Mouse (Mus musculus) heart, embryonic 12.5 days (tissue): ENCODE results near the gene Kat14. TPM values are rescaled to one million over a fixed set of nuclear protein-coding genes. Genes with fewer than 3 reads are reported as not detected.

Experiments used
- ATAC-seq: fragments of 200-750 bp; cut with Nextera tagmentation; 2 replicates; pipeline ENCODE4 v1.8.0; 2017; ENCODE audit warnings: moderate TSS enrichment, moderate library complexity; ENCODE audit not compliant: insufficient number of reproducible peaks, low FRiP score
- H3K27ac ChIP-seq: fragments of 300-500 bp; sonication (generic); 2 replicates; pipeline ENCODE4 v1.5.1; 2016; ENCODE audit warnings: mild to moderate bottlenecking, moderate library complexity; ENCODE audit not compliant: poor library complexity, severe bottlenecking
- H3K27me3 ChIP-seq: fragments of 300-500 bp; sonication (generic); replicated peaks from 2 replicates; pipeline ENCODE4 v1.6.1; 2016; ENCODE audit warnings: mild to moderate bottlenecking, moderate library complexity
- H3K36me3 ChIP-seq: fragments of 300-500 bp; sonication (generic); 2 replicates; pipeline ENCODE4 v1.6.1; 2016; ENCODE audit warnings: mild to moderate bottlenecking, moderate library complexity
- H3K4me1 ChIP-seq: fragments of 300-500 bp; sonication (generic); replicated peaks from 2 replicates; pipeline ENCODE4 v1.6.1; 2016; ENCODE audit warnings: mild to moderate bottlenecking
- H3K4me2 ChIP-seq: fragments of 300-500 bp; sonication (generic); 2 replicates; pipeline ENCODE4 v1.6.1; 2016; ENCODE audit warnings: mild to moderate bottlenecking, moderate library complexity
- H3K4me3 ChIP-seq: fragments of 300-500 bp; sonication (generic); 2 replicates; pipeline ENCODE4 v1.5.1; 2016; ENCODE audit warnings: mild to moderate bottlenecking
- H3K9ac ChIP-seq: fragments of 300-500 bp; sonication (generic); 2 replicates; pipeline ENCODE4 v1.6.1; 2016; ENCODE audit warnings: mild to moderate bottlenecking, moderate library complexity
- H3K9me3 ChIP-seq: fragments of 300-500 bp; sonication (generic); replicated peaks from 2 replicates; pipeline ENCODE4 v1.6.1; 2016; ENCODE audit warnings: mild to moderate bottlenecking, moderate library complexity
- WGBS: fragments of 180-500 bp; shearing (Covaris S2); methylation state at CpG from one replicate; pipeline ENCODE4 v1.1.7; 2016; 5-methylcytosine and 5-hydroxymethylcytosine counted together
- polyA plus RNA-seq: library from polyadenylated mRNA; unstranded; fragments of >200 nt; fragmentation: Nextera tagmentation; extraction: Ambion mirVana; gene quantifications from 2 replicates; pipeline ENCODE4 v1.2.1, GENCODE M21; 2016

Kat14 gene
- polyA plus RNA-seq, result 27.3 and 27.5 TPM in 2 replicates

DNA sequence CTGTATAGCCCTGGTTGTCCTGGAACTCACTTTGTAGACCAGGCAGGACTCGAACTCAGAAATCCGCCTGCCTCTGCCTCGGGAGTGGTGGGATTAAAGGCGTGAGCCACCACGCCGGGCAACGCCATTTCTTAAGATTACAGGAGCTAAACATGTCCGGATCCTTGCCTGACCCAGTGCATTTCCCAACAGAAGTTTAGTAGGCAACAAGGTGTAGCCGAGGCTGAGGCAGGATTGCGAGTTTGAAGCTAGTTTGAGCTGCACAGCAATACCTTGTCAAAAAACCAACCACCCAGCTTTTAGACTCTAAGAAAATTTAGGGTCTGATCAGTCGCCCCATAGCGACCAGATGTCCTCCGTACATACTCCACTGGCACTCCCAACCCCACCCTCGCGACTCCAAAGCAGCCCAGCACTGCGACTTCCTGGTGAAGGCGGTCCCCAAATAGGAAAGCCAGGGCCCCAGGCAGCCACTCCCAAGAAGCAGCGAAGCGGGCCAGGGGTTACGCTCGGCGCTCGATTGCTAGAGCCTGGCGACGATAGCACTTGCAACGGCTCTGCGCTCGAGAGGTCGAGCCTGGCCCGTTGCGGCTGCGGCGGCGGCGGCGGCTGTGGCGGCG is at the start of gene Kat14, which contains the start of gene Pet117:
Gene Kat14 (plus strand): TSS at position 584 of the 620 bp plus-strand sequence.
Gene Pet117 (plus strand): TSS at position 597 of the 620 bp plus-strand sequence.
- peak within 1 kb of the TSS; percentile 87 for H3K9ac ChIP-seq
- peak; percentile 96 for ATAC-seq
- H3K27me3 ChIP-seq, result no peaks in the 10 kb centered on the region
- no peaks in the 10 kb centered on the region for H3K9me3 ChIP-seq
- peak within 1 kb of the TSS; percentile 82 for H3K4me2 ChIP-seq
- peaks cover 17% of the 10 kb centered on the region for H3K4me1 ChIP-seq
- peaks cover 6% of the 10 kb centered on the region for H3K36me3 ChIP-seq
- peak within 1 kb of the TSS; percentile 72 for H3K4me3 ChIP-seq
- WGBS, result 5% methylated on average over 38 of the region's 38 CpGs
- H3K27ac ChIP-seq, result peak within 1 kb of the TSS; percentile 90

DNA sequence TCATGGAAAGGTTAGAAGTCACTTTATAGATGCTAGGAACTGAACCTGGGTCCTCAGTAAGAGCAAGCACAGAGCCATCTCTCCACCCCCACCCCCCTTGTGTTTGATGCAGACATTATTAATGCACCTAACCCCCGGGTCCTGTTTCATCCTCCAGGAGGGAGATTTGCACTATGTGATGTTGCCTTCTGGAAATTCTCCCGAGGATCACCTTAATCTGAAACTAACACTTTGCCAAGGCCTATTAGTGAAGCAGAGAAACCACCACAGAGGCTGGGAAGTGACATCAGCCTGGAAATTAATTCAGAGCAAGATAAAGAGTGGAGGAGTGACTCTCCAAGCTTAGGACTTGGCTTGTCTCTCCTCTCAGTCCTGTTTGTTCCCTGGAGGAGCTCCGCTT is 44.6 kb upstream of the Kat14 start:
- Histone ChIP-seq H3K4me3 (no peak overlapping the region), H3K27ac (no peak overlapping the region), H3K27me3 (peaks cover 25% of the 10 kb centered on the region), H3K36me3 (no peaks in the 10 kb centered on the region), H3K4me1 (no peaks in the 10 kb centered on the region), H3K9me3 (no peaks in the 10 kb centered on the region), H3K9ac (no peak overlapping the region), H3K4me2 (no peak overlapping the region)
- 52% methylated on average over 3 of the region's 3 CpGs for WGBS
- ATAC-seq, result no peak

- no peak overlapping the region for H3K9ac ChIP-seq
- no peaks in the 10 kb centered on the region for H3K36me3 ChIP-seq
- peaks cover 33% of the 10 kb centered on the region for H3K4me1 ChIP-seq
- peak overlapping the region; percentile 27 for H3K4me3 ChIP-seq
- H3K4me2 ChIP-seq, result peak overlapping the region; percentile 88
- peaks cover 75% of the 10 kb centered on the region for H3K27me3 ChIP-seq
- no peak overlapping the region for H3K27ac ChIP-seq
- 1% methylated on average over 9 of the region's 10 CpGs for WGBS
- ATAC-seq, result no peak
- H3K9me3 ChIP-seq, result no peaks in the 10 kb centered on the region
Measured at GRCm38 (mm10) chr2:144329451-144329850, 39.3 kb upstream of the Kat14 start.

DNA sequence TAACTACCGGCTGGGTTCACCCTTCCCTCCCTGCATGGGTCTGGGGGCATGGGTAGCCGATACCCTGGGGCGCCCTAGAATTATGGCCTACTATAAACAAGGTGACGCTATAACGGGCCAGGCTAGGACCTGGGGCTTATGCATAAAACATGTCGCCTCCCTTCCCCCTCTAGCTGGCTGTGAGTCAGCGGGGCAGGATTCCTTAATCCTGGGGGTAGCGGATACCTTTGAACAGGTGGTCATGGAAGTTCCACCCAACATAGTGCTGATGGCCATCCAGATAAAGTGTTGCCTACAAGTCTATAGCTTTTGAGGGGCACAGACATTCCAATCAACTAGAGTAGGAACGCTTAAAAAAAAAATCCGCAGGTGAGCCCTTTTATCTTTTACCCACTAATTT is 38.8 kb upstream of the Kat14 start:
- no peak for ATAC-seq
- peak overlapping the region; percentile 55 for H3K4me3 ChIP-seq
- peak overlapping the region; percentile 88 for H3K4me2 ChIP-seq
- no peak overlapping the region for H3K9ac ChIP-seq
- WGBS, result 4% methylated on average over 10 of the region's 10 CpGs
- peaks cover 33% of the 10 kb centered on the region for H3K4me1 ChIP-seq
- H3K27ac ChIP-seq, result no peak overlapping the region
- no peaks in the 10 kb centered on the region for H3K36me3 ChIP-seq
- no peaks in the 10 kb centered on the region for H3K9me3 ChIP-seq
- peaks cover 80% of the 10 kb centered on the region for H3K27me3 ChIP-seq

- 3% methylated on average over 31 of the region's 41 CpGs for WGBS
- peaks cover 33% of the 10 kb centered on the region for H3K4me1 ChIP-seq
- H3K9me3 ChIP-seq, result no peaks in the 10 kb centered on the region
- no peak overlapping the region for H3K27ac ChIP-seq
- H3K4me2 ChIP-seq, result peak overlapping the region; percentile 88
- H3K9ac ChIP-seq, result peak overlapping the region; percentile 57
- peak overlapping the region; percentile 55 for H3K4me3 ChIP-seq
- peaks cover 85% of the 10 kb centered on the region for H3K27me3 ChIP-seq
- no peaks in the 10 kb centered on the region for H3K36me3 ChIP-seq
- no peak for ATAC-seq
Measured at GRCm38 (mm10) chr2:144330352-144330959, 38.3 kb upstream of the Kat14 start.

DNA sequence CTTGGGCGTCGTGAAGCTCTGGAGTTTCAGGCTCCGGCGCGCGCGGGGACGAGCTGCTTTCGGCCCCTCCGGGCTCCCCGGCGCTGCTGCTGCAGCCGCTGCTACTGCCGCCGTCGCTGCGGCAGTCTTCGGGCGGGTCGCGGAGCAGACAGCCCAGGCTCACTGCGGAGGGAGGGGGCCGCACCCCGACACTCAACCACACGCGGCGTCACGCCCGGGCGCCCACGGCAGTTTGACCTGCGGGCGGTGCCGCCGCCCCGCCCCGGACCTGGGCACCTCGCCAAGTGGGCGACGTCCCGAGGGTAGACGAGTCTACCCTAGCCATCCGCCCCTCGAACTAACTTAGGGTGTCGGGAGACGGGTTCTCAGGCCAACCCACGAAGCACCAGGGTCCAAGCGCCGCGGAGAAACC is 37.8 kb upstream of the Kat14 start:
- peaks cover 33% of the 10 kb centered on the region for H3K4me1 ChIP-seq
- under 1% methylated on average over 50 of the region's 50 CpGs for WGBS
- peaks cover 89% of the 10 kb centered on the region for H3K27me3 ChIP-seq
- H3K4me2 ChIP-seq, result peak overlapping the region; percentile 88
- peak overlapping the region; percentile 57 for H3K9ac ChIP-seq
- H3K27ac ChIP-seq, result no peak overlapping the region
- no peaks in the 10 kb centered on the region for H3K9me3 ChIP-seq
- peak overlapping the region; percentile 55 for H3K4me3 ChIP-seq
- ATAC-seq, result peak; percentile 41; the same call in 1 of the 2 replicates
- H3K36me3 ChIP-seq, result no peaks in the 10 kb centered on the region

- Histone ChIP-seq H3K9ac (peak within 1 kb of the TSS; percentile 57), H3K9me3 (no peaks in the 10 kb centered on the region), H3K27me3 (peaks cover 90% of the 10 kb centered on the region), H3K27ac (no peak within 1 kb of the TSS), H3K4me2 (peak within 1 kb of the TSS; percentile 88), H3K36me3 (no peaks in the 10 kb centered on the region), H3K4me3 (peak within 1 kb of the TSS; percentile 55), H3K4me1 (peaks cover 33% of the 10 kb centered on the region)
- WGBS, result under 1% methylated on average over 59 of the region's 62 CpGs
- peak; percentile 59; the same call in 1 of the 2 replicates for ATAC-seq
Measured at GRCm38 (mm10) chr2:144331401-144332302, 37.1 kb upstream of the Kat14 start, which contains the start of gene Ovol2. Gene Ovol2 (minus strand): TSS chr2:144332146.

GRCm38 (mm10) chr2:144332486-144332885 is 36.3 kb upstream of the Kat14 start:
- Histone ChIP-seq H3K27ac (no peak overlapping the region), H3K9me3 (no peaks in the 10 kb centered on the region), H3K4me3 (peak overlapping the region; percentile 55), H3K9ac (0 out of 2 replicates have a peak overlapping the region, but pooled peaks have one; percentile 44), H3K36me3 (no peaks in the 10 kb centered on the region), H3K27me3 (peaks cover 86% of the 10 kb centered on the region), H3K4me2 (peak overlapping the region; percentile 88), H3K4me1 (peaks cover 33% of the 10 kb centered on the region)
- 5% methylated on average over 9 of the region's 9 CpGs for WGBS
- ATAC-seq, result no peak

GRCm38 (mm10) chr2:144333138-144333842 is 35.5 kb upstream of the Kat14 start:
- 6% methylated on average over 28 of the region's 28 CpGs for WGBS
- Histone ChIP-seq H3K9ac (0 out of 2 replicates have a peak overlapping the region, but pooled peaks have one; percentile 44), H3K27me3 (peaks cover 80% of the 10 kb centered on the region), H3K4me3 (peak overlapping the region; percentile 55), H3K27ac (no peak overlapping the region), H3K9me3 (no peaks in the 10 kb centered on the region), H3K4me1 (peaks cover 33% of the 10 kb centered on the region), H3K4me2 (peak overlapping the region; percentile 88), H3K36me3 (no peaks in the 10 kb centered on the region)
- ATAC-seq, result no peak

- H3K27me3 ChIP-seq, result peaks cover 42% of the 10 kb centered on the region
- H3K4me1 ChIP-seq, result peaks cover 8% of the 10 kb centered on the region
- H3K9ac ChIP-seq, result no peak overlapping the region
- H3K9me3 ChIP-seq, result no peaks in the 10 kb centered on the region
- H3K36me3 ChIP-seq, result no peaks in the 10 kb centered on the region
- ATAC-seq, result no peak
- 52% methylated on average over 3 of the region's 3 CpGs for WGBS
- no peak overlapping the region for H3K4me2 ChIP-seq
- H3K4me3 ChIP-seq, result no peak overlapping the region
- no peak overlapping the region for H3K27ac ChIP-seq
Measured at GRCm38 (mm10) chr2:144337230-144337629, 31.6 kb upstream of the Kat14 start.
